Mouse (Mus musculus) limb, embryonic 13.5 days (tissue): ENCODE results near the gene Grm6. TPM values are rescaled to one million over a fixed set of nuclear protein-coding genes. Genes with fewer than 3 reads are reported as not detected.

ENCODE experiments used
- ATAC-seq: fragments of 200-750 bp; cut with Nextera tagmentation; 2 replicates; pipeline ENCODE4 v1.8.0; 2017; ENCODE audit warnings: low read depth, moderate number of reproducible peaks, moderate TSS enrichment; ENCODE audit not compliant: low FRiP score
- H3K27ac ChIP-seq: fragments of 300-500 bp; sonication (generic); 2 replicates; pipeline ENCODE4 v1.5.1; 2015; ENCODE audit warnings: inconsistent platforms, mild to moderate bottlenecking, moderate library complexity
- H3K27me3 ChIP-seq: fragments of 300-500 bp; sonication (generic); 2 replicates; pipeline ENCODE4 v1.6.1; 2015; ENCODE audit warnings: mild to moderate bottlenecking, inconsistent platforms
- H3K36me3 ChIP-seq: fragments of 300-500 bp; sonication (generic); 2 replicates; pipeline ENCODE4 v1.6.1; 2015; ENCODE audit warnings: inconsistent platforms, mild to moderate bottlenecking, moderate library complexity
- H3K4me1 ChIP-seq: fragments of 300-500 bp; sonication (generic); 2 replicates; pipeline ENCODE4 v1.6.1; 2015; ENCODE audit warnings: inconsistent platforms
- H3K4me2 ChIP-seq: fragments of 300-500 bp; sonication (generic); replicated peaks from 2 replicates; pipeline ENCODE4 v1.6.1; 2015; ENCODE audit warnings: inconsistent platforms, mild to moderate bottlenecking, moderate library complexity
- H3K4me3 ChIP-seq: fragments of 300-500 bp; sonication (generic); 2 replicates; pipeline ENCODE4 v1.5.1; 2015; ENCODE audit warnings: moderate library complexity, mild to moderate bottlenecking, inconsistent platforms
- H3K9ac ChIP-seq: fragments of 300-500 bp; sonication (generic); 2 replicates; pipeline ENCODE4 v1.6.1; 2015; ENCODE audit warnings: mild to moderate bottlenecking, inconsistent platforms
- H3K9me3 ChIP-seq: fragments of 300-500 bp; sonication (generic); 2 replicates; pipeline ENCODE4 v1.6.1; 2016; ENCODE audit warnings: inconsistent platforms
- WGBS: fragments of 180-500 bp; shearing (Covaris S2); methylation state at CpG from one replicate; pipeline ENCODE4 v1.1.7; 2015; 5-methylcytosine and 5-hydroxymethylcytosine counted together
- polyA plus RNA-seq: library from polyadenylated mRNA; unstranded; fragments of >200 nt; fragmentation: Nextera tagmentation; extraction: Ambion mirVana; gene quantifications from 2 replicates; pipeline ENCODE4 v1.2.1, GENCODE M21; 2015

The Grm6 gene
- polyA plus RNA-seq = not detected in 2 replicates

- Histone ChIP-seq H3K27ac (no peak within 1 kb of the TSS), H3K4me2 (peak within 1 kb of the TSS; percentile 89), H3K4me1 (peaks cover 17% of the 10 kb centered on the region), H3K9ac (peak within 1 kb of the TSS; percentile 56), H3K4me3 (peak within 1 kb of the TSS; percentile 49), H3K27me3 (peaks cover 73% of the 10 kb centered on the region), H3K36me3 (no peaks in the 10 kb centered on the region), H3K9me3 (peaks cover 6% of the 10 kb centered on the region; the same call in 1 of the 2 replicates)
- no peak for ATAC-seq
- WGBS = 2% methylated on average over 11 of the region's 11 CpGs
These were observed at the start of gene Grm6 for GRCm38 (mm10) chr11:50850177-50850735. Gene Grm6 (plus strand): TSS chr11:50850685.

- Histone ChIP-seq H3K27ac (no peak overlapping the region), H3K9me3 (peaks cover 60% of the 10 kb centered on the region), H3K4me3 (no peak overlapping the region), H3K36me3 (peaks cover 99% of the 10 kb centered on the region), H3K9ac (no peak overlapping the region), H3K4me2 (no peak overlapping the region), H3K4me1 (no peaks in the 10 kb centered on the region), H3K27me3 (no peaks in the 10 kb centered on the region)
- 99% methylated on average over 4 of the region's 4 CpGs for WGBS
- ATAC-seq = no peak
These were observed 36.3 kb upstream of the Grm6 start for GRCm38 (mm10) chr11:50814233-50814632.

GRCm38 (mm10) chr11:50826214-50826613 lies 24.3 kb upstream of the Grm6 start:
- peak overlapping the region; percentile 79 for H3K4me2 ChIP-seq
- H3K4me3 ChIP-seq = peak overlapping the region; percentile 86
- ATAC-seq = no peak
- H3K9me3 ChIP-seq = no peaks in the 10 kb centered on the region
- 0 out of 2 replicates have a peak overlapping the region, but pooled peaks have one; percentile 56 for H3K27ac ChIP-seq
- peaks cover 44% of the 10 kb centered on the region for H3K36me3 ChIP-seq
- peak overlapping the region; percentile 91 for H3K9ac ChIP-seq
- H3K27me3 ChIP-seq = no peaks in the 10 kb centered on the region
- H3K4me1 ChIP-seq = peaks cover 15% of the 10 kb centered on the region
- 48% methylated on average over 2 of the region's 2 CpGs for WGBS

- Histone ChIP-seq H3K36me3 (peaks cover 37% of the 10 kb centered on the region), H3K4me3 (peak within 1 kb of the TSS; percentile 86), H3K9me3 (no peaks in the 10 kb centered on the region), H3K4me1 (peaks cover 15% of the 10 kb centered on the region), H3K9ac (peak within 1 kb of the TSS; percentile 91), H3K27me3 (no peaks in the 10 kb centered on the region), H3K4me2 (peak within 1 kb of the TSS; percentile 79), H3K27ac (peak within 1 kb of the TSS; percentile 56)
- ATAC-seq = peak; percentile 97
- WGBS = 1% methylated on average over 45 of the region's 45 CpGs
These were observed 23.2 kb upstream of the Grm6 start, which contains the start of gene Zfp354c for GRCm38 (mm10) chr11:50827010-50827953. Gene Zfp354c (minus strand): TSS chr11:50827724.

- no peak overlapping the region for H3K27ac ChIP-seq
- no peak overlapping the region for H3K4me3 ChIP-seq
- H3K9ac ChIP-seq = no peak overlapping the region
- H3K27me3 ChIP-seq = no peaks in the 10 kb centered on the region
- no peak overlapping the region for H3K4me2 ChIP-seq
- H3K9me3 ChIP-seq = peaks cover 13% of the 10 kb centered on the region
- peaks cover 17% of the 10 kb centered on the region for H3K36me3 ChIP-seq
- WGBS = 91% methylated on average over 4 of the region's 4 CpGs
- no peak for ATAC-seq
- H3K4me1 ChIP-seq = peaks cover 10% of the 10 kb centered on the region
These were observed 14.8 kb upstream of the Grm6 start for GRCm38 (mm10) chr11:50835727-50836126.

GRCm38 (mm10) chr11:50841023-50841735 lies 9.3 kb upstream of the Grm6 start, which contains the start of gene Zfp879:
Gene Zfp879 (minus strand): TSS chr11:50841552.
- peak within 1 kb of the TSS; percentile 69 for H3K4me2 ChIP-seq
- 14% methylated on average over 22 of the region's 22 CpGs for WGBS
- no peaks in the 10 kb centered on the region for H3K9me3 ChIP-seq
- H3K27ac ChIP-seq = peak within 1 kb of the TSS; percentile 97
- H3K27me3 ChIP-seq = peaks cover 6% of the 10 kb centered on the region; the same call in 1 of the 2 replicates
- peak; percentile 95 for ATAC-seq
- H3K9ac ChIP-seq = peak within 1 kb of the TSS; percentile 73
- H3K4me1 ChIP-seq = peaks cover 13% of the 10 kb centered on the region
- H3K4me3 ChIP-seq = peak within 1 kb of the TSS; percentile 44
- H3K36me3 ChIP-seq = no peaks in the 10 kb centered on the region; the same call in 1 of the 2 replicates

GRCm38 (mm10) chr11:50845951-50846350 lies 4.5 kb upstream of the Grm6 start:
- Histone ChIP-seq H3K4me2 (no peak overlapping the region), H3K4me1 (peaks cover 9% of the 10 kb centered on the region), H3K9me3 (peaks cover 6% of the 10 kb centered on the region; the same call in 1 of the 2 replicates), H3K9ac (no peak overlapping the region), H3K4me3 (no peak overlapping the region), H3K36me3 (no peaks in the 10 kb centered on the region), H3K27me3 (peaks cover 48% of the 10 kb centered on the region), H3K27ac (no peak overlapping the region)
- 93% methylated on average over 3 of the region's 3 CpGs for WGBS
- ATAC-seq = no peak

- no peak for ATAC-seq
- WGBS = 72% methylated on average over 5 of the region's 5 CpGs
- no peaks in the 10 kb centered on the region for H3K36me3 ChIP-seq
- peaks cover 6% of the 10 kb centered on the region; the same call in 1 of the 2 replicates for H3K9me3 ChIP-seq
- peaks cover 17% of the 10 kb centered on the region for H3K4me1 ChIP-seq
- no peak overlapping the region for H3K4me3 ChIP-seq
- H3K27me3 ChIP-seq = peaks cover 59% of the 10 kb centered on the region
- H3K9ac ChIP-seq = no peak overlapping the region
- no peak overlapping the region for H3K4me2 ChIP-seq
- H3K27ac ChIP-seq = no peak overlapping the region
These were observed 3.4 kb upstream of the Grm6 start for GRCm38 (mm10) chr11:50847047-50847446.

GRCm38 (mm10) chr11:50848520-50849137 lies 1.9 kb upstream of the Grm6 start:
- no peak for ATAC-seq
- Histone ChIP-seq H3K36me3 (no peaks in the 10 kb centered on the region), H3K4me1 (peaks cover 17% of the 10 kb centered on the region), H3K4me2 (no peak overlapping the region), H3K9ac (no peak overlapping the region), H3K9me3 (peaks cover 6% of the 10 kb centered on the region; the same call in 1 of the 2 replicates), H3K27ac (no peak overlapping the region), H3K4me3 (no peak overlapping the region), H3K27me3 (peaks cover 68% of the 10 kb centered on the region)
- 31% methylated on average over 3 of the region's 3 CpGs for WGBS

GRCm38 (mm10) chr11:50849310-50849709 lies 1.2 kb upstream of the Grm6 start:
- ATAC-seq = no peak
- H3K4me2 ChIP-seq = no peak overlapping the region

GRCm38 (mm10) chr11:50850989-50851601 lies 610 bp downstream of the Grm6 start:
- Histone ChIP-seq H3K27me3 (peaks cover 73% of the 10 kb centered on the region), H3K36me3 (no peaks in the 10 kb centered on the region), H3K4me1 (peaks cover 17% of the 10 kb centered on the region), H3K27ac (no peak overlapping the region), H3K4me2 (peak overlapping the region; percentile 89), H3K9me3 (peaks cover 6% of the 10 kb centered on the region; the same call in 1 of the 2 replicates), H3K9ac (peak overlapping the region; percentile 56), H3K4me3 (peak overlapping the region; percentile 49)
- no peak; the same call in 1 of the 2 replicates for ATAC-seq
- WGBS = under 1% methylated on average over 51 of the region's 72 CpGs

More at GRCm38 (mm10) chr11:50849310-50849709, 1.2 kb upstream of the Grm6 start:
- H3K36me3 ChIP-seq = no peaks in the 10 kb centered on the region
- peaks cover 6% of the 10 kb centered on the region; the same call in 1 of the 2 replicates for H3K9me3 ChIP-seq
- 2% methylated on average over 10 of the region's 10 CpGs for WGBS
- H3K4me1 ChIP-seq = peaks cover 17% of the 10 kb centered on the region
- H3K4me3 ChIP-seq = no peak overlapping the region
- no peak overlapping the region for H3K9ac ChIP-seq
- no peak overlapping the region for H3K27ac ChIP-seq
- H3K27me3 ChIP-seq = peaks cover 73% of the 10 kb centered on the region
